26 mouse cellular contexts compared by ENCODE assay signal in genomic region chr5:41419121-41419874, GRCm38 (mm10).
A peak's percentile ranks its signal among the peaks of the same experiment; 100 is the strongest.
DNase-seq lines count a peak whose midpoint lies in the region; TF ChIP-seq lines count a peak whose summit lies in the region.
"Had no signal": no experiment of that assay in that cellular context is flagged by ENCODE, and none has a peak within 500 bp of the region (broad histone marks: within the 10 kb centered on the region; RNA-seq: fewer than 3 reads in every experiment).

No protein-coding gene starts in this region.

- H3K4me1 ChIP-seq in lung, adult 2 months (ENCODE audit: control insufficient read depth, insufficient read depth, low read length) = no peaks in the 10 kb centered on the region
- H3K4me1 ChIP-seq: embryonic facial prominence, embryonic 13.5 days; forebrain, embryonic 13.5 days; heart, embryonic 10.5 days; liver, embryonic 15.5 days; megakaryocyte, embryonic 14.5 days; midbrain, embryonic 13.5 days; neural tube, embryonic 12.5 days had no signal

- peak; percentile 5 to 23 for DNase-seq in lung, adult 18-20 months
- no peak for DNase-seq in lung, adult 2 months
- peak; percentile 3 to 37 for DNase-seq in urinary bladder, postnatal 36 days (ENCODE audit: low spot score in 2 of 2)
- DNase-seq in urinary bladder, adult 2 months (ENCODE audit: low spot score) = no peak
- peak; percentile 71 for DNase-seq in fibroblast of lung, adult 2 months (ENCODE audit: low read depth)
- peak; percentile 69 for DNase-seq in skeletal muscle tissue, adult 2 months (ENCODE audit: low read depth, low spot score)
- DNase-seq in cerebellum, postnatal 25 days = no peak
- no peak for DNase-seq in kidney, adult 8-10 months
- DNase-seq: adrenal gland, postnatal 36 days; cerebellum, postnatal 14 days; embryo, embryonic 11 days; heart, postnatal 4 days; kidney, adult 9 months; kidney, postnatal 25 days; liver; retina, postnatal 1 day; right cerebral cortex, postnatal 25 days had no signal

- no peak for TF ChIP-seq CTCF in lung, adult 2 months (IDR thresholded peaks at IDR 0.05; ENCODE audit: insufficient read depth, low read length)

- no peak for TF ChIP-seq POLR2A in lung, adult 2 months (IDR thresholded peaks at IDR 0.05; ENCODE audit: borderline replicate concordance, extremely low read depth, low read depth, low read length)

- 57% methylated on average over 6 of the region's 6 CpGs for WGBS in lung, adult 2 months

- H3K4me3 ChIP-seq in lung, adult 2 months (replicated peaks; ENCODE audit: extremely low read depth, low read depth, low read length) = no peak overlapping the region
- H3K4me3 ChIP-seq: embryonic facial prominence, embryonic 13.5 days; erythroblast, embryonic 14.5 days; forebrain, embryonic 13.5 days; heart, embryonic 10.5 days; layer of hippocampus, adult 2 months; liver, embryonic 15.5 days; megakaryocyte, embryonic 14.5 days; midbrain, embryonic 13.5 days; neural tube, embryonic 12.5 days had no signal

Comparison
In these comparisons a context has a peak if more than half of its experiments do, and no peak if none do; other contexts are left out.
1. DNase-seq: peak in lung, adult 18-20 months (2 of 2), urinary bladder, postnatal 36 days (2 of 2), fibroblast of lung, adult 2 months (single experiment) and skeletal muscle tissue, adult 2 months (single experiment); none in lung, adult 2 months (single experiment), urinary bladder, adult 2 months (single experiment), cerebellum, postnatal 25 days (0 of 2) and kidney, adult 8-10 months (0 of 2).